Mouse (Mus musculus) fat pad, adult 2 months (tissue): ENCODE results near the gene Rbms1.
"Not testable (repeated sequence)": the region's sequence is repeated elsewhere in the genome, so short reads cannot be mapped to it uniquely, and the experiment has no call there.

ENCODE experiments used
- DNase-seq: peaks from one replicate; pipeline ENCODE4 v3.0.0-alpha.2; 2011; ENCODE audit warnings: low read depth, low spot score; ENCODE audit errors: extremely low read depth

The Rbms1 gene

DNA sequence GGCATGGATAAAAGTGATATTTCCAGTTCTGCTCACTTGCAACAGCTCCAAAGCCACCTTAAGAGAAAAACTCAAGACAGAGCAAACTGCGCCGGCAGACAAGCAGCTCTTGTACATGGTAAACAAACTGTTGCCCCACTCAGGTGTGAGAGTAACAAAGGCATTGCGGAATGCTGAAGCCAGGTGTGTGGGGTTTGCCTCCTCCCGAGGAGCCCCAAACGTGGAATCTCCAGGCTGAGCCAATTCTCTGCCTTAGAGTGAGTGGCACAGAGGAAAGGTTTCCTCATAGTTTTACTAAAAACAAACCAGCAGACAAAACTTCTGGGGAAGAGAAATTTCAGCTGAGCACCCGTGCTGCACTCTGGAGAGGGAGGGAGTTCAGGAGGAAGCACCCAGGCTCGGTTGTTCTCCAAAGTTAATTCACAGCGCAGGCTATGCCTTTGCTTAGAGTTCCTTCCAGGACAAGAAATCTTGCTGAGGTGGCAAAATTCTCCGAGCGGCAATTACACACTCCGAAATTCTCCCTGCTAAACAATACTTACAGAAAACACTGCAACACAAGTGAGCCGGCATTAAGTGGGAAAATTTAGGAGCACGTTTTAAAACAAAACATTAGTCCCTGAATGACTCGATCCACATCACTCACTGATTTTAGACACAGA, 111.8 kb downstream of the Rbms1 start:
- no peak for DNase-seq

DNA sequence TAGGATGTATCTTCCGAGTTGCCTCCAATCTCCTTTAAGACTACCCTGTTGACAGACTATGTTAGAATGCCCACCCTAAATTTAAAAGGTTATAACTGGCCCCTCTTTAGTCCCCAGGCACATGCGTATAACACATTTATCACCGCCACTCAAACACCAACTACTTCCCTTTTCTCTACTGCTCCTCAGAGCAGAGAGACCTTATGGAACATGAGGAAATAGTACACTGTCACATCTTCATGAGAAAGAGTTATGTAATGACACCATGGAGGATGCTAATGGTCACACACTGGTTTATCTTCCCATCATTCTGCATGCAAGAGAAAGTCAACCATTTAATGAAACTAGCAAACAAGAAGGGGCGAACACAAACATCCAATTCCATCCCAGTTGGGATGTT, 114.5 kb downstream of the Rbms1 start:
- DNase-seq: no peak

DNA sequence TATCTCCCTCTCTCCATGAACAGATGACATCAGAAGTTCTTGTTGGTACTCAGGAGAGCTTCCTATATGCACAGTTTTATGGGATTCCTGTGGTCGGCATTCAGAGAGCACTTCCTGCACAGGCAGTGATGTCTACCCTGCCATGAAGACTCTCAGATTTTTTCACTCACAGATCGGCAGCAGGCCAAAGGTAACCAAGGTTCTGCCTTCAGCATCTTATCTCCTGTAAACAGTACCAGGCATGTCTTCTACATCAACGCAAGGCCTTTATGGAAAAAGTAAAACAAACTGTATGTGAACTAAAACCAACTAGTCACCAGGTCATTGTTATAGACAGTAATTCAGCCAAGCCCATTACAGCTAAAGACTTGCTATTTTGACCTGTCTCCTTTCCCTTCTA, 115.0 kb downstream of the Rbms1 start:
- no peak for DNase-seq

DNA sequence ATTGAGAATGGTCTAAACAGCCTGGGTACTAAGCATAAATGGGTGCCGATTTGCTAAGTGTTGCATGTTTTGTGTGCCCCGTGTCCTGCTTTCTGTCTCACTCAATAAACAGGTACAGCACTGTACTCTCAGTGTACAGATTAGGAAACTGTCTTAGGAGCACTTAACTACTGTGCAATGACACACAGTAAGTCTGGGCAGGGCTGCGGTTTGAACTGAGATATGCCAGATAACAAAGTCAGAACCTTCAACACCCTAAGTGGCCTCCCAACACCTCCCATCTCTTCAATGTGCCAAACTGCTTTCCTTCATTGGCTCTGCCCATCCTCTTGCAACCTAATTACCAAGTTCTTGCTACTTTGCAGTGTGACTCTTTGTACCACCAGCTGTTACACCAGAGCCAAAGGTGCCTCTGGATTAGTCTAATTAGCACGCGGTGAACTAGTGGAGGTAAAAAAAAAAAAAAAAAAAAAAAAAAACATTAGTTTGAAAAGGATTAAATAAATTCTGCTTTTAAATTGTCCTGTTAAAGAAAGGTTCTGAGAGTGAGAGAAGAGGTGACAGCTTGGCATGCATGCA, 117.6 kb downstream of the Rbms1 start:
- no peak for DNase-seq

DNA sequence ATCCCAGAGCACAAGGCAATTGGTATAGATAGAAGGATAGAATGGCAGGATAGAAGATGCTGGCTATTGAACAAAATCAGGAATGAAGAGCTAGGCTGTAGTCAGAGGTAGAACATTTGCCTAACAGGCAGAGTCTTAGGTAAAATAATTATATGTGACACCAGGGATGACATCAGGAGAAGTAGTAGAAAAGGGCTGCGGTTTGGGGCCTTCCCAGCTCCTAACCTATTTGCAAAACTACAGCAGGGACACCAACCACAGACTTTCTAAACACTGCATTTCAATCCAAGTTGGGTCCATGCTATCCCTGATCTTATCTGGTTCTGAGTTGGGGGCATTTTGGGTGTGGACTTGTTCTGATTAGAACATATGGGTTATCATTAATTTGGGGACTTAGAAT, 118.7 kb downstream of the Rbms1 start:
- no peak for DNase-seq

DNA sequence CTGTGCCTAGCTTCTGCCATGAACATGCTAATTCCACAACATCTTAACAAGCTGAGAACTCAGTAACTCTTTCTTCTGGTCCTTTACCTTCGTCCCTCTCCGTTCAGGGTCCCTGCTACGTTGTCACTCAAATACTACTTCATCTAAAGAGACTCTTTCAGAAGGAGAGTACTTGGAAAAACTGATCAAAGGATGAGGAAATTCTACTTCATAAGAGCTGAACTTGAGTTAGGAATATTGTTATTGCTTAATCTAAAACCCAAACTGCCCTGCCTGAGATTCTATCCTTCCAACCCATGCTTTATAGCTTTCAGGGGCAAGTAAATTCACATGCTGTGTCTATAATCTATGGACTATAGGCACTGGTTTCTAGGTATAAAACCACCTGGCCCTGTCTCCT, 119.4 kb downstream of the Rbms1 start:
- DNase-seq: no peak

DNA sequence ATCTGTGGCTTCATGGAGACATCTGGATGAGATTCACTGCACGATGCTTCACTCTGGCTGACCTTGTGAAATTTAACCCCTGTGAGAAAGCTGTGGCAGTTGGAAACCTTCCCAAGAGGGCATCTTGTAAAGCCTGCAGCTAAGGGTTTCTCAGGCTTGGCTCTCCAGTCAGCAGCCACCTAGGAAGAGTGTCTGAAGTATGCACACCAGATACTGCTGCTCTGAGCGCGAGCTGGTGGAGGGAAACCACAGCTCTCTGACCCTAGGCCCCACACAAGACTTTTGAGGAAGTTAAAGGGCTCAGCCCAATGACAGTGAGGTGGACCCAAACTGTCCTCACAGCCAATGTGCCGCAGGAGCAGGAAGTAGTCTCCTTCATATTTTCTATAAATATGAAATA, 120.0 kb downstream of the Rbms1 start:
- DNase-seq: no peak

DNA sequence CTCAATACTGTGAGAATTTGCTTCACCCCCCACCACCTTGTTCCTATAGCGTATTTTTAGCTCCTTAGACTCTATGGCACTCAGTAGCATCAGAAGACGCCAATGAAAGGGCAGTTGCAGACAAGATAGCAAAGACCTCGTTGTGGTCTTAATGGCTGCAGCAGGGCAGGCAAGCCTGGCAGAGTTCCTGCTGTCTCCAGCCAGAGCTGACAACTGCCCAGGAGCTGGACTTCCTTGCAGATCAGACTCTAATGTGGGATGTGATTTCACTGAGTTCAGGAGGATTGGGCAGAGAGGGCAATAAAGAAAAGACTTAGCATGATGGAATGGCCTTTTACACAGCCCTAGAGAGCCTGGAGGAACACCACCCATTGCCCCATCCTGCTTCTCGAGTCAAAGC, 122.1 kb downstream of the Rbms1 start:
- no peak for DNase-seq

DNA sequence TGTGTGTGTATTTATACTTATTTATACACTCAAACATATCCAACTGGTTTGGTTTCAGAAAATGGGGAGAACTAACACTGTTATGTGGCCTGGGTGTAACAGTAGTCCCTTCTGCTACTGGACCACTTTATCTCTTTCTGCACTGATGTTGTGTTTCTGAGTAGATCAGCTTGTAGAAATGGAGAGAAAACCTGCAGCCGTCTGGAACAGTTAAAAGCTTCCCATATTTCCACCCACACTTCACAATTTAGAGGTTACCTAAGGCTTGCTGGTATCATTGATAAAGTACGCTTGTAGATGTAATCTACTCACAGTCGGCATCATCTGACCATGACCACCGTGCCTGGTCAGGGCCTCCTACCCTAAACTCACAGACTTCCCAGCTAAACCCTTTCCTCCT, 123.5 kb downstream of the Rbms1 start:
- no peak for DNase-seq

DNA sequence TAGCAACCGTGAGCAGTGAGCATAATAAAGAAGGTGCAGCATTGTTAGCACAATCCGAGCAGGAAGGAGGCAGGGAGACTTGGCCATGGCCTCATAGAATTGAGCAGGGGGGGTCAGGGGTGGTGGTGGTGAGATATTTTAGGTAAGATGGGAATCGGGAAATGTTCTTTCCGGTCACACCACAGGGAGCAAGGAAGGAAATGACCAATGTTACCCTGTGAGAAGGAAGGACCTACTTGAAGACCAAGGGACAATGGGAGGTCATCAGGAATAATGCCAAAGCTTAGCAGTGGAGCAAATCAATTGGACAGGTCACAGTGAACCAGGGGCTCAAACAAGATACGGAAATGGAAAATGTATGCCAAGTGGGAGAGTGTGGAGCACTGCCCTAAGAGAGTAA, 124.1 kb downstream of the Rbms1 start:
- no peak for DNase-seq

DNA sequence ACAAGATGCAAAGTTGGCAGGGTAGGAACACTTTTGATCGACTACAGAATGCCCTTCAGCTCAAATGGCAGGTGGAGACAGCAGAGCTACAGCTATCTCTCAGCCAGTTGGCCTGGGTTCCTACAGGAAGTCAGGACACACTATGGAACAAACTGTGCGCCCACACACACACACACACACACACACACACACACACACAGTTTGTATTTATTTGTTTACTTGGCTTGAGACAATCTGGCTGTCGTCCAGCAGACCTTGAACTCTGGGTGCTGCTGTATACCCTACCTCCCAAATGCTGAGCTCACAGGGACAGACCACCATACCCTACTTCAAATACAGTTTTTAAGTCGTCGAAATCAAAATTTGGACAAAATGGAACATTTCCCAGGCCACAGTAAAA, 125.4 kb downstream of the Rbms1 start:
- no peak for DNase-seq

DNA sequence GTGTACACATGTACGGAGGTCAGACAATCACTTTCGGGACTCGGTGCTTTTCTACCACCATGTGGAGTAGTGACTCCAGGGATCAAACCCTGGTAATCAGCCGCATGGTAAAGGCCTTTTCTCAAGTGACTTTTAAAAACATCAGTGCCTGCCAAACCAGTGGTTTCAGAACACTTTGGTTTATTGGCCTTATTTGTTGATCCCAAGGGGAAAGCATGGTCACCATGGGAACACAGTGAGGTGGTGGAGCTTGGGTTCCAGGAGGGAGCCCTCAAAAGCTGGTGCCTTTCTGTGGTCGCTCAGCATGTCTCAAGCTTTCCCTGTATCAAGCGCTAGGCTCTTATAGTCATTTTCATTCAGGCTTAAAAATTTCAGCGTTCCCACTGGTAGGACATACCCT, 126.8 kb downstream of the Rbms1 start:
- DNase-seq: no peak

DNA sequence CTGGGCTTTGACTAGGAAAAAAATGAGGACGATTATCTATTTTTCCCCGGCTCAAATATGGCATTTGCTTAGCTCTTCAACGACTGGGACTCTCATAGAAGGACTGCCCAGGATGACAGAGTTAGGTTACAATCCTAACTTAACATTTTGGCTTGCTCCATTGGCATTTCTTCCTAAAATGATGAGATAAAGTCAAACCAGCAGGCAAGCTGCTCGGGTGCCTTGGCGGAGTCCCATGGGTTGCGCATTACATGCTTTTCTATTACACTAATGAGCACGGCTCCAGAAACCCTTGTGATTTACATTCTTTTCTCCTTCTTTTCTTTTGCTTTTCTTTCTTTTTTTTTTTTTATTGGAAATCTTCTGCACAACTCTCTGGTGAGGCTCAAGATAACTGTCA, 128.7 kb downstream of the Rbms1 start:
- DNase-seq: no peak

DNA sequence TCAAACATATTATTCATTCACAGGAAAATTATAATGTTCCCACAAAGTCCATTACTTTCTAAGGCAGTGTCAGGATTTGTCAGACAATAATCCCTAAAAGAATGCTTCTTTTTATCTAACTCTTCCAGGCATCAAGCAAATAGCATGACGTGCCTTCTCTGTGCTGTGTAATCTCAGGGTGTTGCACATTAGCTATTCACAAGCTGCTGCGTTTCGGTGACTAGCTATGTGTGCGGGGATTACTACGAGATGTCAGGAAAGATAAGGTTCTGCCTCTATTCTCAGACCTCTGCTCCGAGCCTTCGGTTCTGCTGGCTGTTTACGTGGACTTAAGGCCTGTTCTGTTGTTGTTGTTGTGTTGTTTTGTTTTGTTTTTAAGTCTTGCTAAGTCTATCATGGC, 130.7 kb downstream of the Rbms1 start:
- no peak for DNase-seq

DNA sequence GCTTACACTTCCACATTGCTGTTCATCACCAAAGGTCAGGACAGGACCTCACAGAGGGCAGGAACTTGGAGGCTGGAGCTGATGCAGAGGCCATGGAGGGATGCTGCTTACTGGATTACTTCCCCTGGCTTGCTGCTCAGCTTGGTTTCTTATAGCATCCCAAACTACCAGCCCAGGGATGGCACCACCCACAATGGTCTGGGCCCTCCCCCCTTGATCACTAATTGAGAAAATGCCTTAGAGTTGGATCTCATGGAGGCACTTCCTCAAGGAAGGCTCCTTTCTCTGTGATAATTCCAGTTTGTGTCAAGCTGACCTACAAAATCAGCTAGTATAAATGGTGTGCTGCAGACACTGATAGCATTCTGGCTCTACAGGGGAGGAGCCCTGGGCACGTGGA, 132.5 kb downstream of the Rbms1 start:
- DNase-seq: not testable (repeated sequence)

DNA sequence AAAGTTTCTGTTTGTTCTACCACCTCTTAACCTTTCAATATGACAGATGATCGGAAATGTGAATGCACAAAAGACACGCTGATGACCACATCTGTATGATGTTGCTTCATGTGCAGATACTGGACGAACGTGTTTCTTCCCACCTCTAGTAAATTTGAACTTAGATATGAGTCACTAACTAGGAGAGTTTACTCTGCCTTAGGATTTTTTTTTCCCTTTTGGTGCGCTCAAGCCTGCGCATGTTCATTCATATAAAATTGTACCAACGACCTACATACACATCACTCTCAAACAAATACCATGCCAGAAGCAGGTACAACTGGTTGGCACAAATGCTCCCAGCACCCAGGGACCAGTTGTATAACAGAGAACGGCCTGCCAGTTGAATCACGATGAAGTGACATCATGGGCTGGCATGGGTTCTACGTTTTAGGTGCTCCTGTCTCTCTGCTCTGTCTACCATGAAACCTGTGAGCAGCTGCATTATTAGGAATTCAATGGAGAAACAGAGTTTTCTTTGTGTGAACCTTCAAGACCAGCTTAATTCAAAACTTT, 134.0 kb downstream of the Rbms1 start:
- no peak for DNase-seq

DNA sequence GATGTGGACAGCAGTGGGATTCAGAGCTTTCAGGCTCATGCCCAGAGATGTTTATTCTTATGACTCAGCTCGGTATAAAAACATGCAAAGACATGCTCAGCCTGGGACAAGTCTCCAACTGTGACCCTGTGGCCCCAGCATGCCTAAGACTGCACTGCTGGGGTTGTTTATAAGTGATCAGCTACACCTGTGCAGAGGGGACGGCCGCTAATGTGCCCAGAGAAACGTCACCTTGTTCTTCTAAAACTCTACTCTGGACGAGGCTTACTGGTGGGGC, 135.9 kb downstream of the Rbms1 start:
- DNase-seq: no peak

DNA sequence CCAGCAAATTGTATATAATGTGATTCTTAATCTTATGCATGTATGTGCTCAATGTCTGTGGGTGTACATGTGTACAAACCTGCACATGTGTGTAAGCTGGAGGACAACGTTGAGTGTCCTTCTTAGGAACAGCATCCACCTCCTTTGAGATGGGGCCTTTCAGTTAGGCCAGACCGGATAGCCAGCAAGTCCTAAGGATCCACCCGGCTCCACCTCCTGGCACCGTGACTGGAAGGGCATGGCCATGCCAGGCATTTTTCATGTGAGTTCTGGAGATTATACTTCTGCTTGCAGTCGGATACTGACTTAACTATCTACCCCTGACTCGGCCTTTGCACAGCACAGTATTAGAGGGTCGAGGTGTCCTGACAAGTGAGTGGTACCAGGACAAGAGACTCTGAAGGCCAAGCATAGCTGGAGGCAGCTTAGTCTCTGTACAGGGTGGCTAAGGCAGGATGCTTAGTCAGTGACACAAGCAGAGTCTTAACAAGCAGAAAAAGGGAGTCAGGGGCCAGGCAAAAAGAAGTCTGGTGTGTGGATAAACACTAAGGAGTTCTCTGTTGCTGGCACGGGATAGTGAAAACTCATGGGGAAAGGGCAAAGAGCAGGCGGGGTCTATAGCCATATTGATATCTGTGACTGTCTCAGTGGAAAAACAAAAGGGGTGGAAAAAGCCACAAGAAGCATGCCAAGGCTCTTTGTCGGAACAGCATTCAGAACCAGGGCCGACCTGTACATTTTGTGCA, 136.4 kb downstream of the Rbms1 start:
- no peak for DNase-seq

DNA sequence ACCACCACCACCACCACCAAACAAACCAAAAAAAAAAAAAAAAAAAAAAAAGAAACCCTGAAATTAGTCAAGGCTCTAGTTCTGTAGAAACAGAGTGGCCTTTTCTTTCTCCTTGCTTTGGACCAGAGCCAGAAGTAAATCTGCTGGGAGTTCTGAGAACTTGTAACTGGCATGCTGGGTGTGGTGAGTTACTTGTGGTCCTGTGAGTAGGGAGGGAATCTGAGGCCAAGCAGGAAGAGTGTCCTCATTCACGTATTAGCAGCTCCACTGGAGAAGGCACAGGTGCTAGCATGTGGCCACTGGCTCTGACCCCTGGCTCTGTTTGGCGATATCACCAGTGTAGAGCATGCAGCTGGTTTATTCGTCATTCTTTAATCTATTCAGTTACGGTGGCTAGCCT, 137.3 kb downstream of the Rbms1 start:
- DNase-seq: no peak

DNA sequence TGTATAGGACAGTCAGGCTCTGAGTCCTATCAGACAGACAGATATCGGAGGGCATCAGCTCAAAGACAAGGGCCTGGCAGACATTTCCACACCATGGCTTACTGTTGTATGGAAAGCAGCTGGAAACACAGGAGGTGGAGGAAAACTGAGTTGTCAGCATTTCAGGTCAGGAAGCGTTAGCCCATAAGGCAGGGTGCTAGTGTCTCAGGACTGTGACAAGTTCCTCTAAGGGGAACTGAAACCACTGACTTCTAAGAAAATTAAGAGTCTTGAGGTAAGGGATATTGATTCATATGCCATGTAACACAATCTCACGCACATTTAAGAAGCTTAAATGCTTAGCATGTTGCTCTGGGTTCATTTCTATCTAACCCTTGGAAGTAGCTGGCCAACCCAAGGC, 141.4 kb downstream of the Rbms1 start:
- no peak for DNase-seq

DNA sequence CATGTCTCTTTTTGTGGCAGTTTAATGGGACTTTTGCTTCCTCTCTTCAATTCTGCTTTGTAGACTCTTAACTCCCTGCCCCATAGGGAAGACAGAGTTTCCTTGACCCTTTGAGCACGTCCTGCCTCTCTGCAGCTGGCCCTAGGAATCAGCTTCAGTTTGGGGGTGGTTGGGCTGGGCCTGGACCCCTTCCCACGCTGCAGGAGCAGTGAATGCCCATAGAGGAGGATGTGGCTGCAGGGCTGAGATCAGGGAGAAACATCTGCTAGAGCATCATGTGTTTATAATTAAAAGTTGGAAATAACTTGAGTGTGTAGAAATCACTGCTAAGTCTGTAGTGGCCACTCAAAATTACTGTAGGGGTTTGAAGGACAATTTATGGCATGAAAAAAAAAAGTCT, 144.4 kb downstream of the Rbms1 start:
- DNase-seq: no peak

DNA sequence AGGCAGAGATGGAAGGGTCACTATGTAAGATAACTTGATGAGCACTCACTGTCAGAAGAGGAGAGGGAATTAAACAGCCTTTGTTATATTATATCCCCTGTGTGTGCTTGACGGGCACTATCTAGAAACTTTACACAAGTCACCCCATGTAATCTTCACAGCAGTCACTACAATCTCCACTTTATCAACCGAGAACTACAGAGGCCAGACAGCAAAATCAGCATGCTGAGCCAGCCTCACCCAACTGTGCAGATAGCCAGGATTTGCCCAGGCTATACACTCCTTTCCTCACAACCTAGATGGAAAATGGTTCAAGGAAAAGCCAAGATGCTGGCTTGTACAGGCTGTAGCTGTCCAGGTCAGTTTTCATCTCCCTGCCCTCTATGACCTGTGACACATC, 146.7 kb downstream of the Rbms1 start:
- no peak for DNase-seq

DNA sequence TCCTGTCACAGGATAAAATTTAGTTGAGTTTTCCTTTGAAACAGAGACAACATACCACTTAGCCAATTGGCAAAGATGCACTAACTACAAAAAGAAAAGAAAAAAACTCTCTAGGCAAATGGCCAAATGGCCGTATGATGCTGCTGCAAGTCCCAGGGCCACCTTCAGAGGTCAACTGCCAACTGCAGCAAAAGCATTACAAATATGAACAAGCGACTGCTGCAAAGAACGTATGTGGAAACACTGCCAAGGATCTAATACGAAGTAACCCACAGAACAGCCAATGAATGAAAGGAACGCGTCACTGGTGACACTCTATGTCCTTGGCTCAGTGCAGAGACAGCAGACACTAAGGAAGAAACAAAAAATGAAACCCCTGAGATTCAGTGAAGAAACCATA, 148.2 kb downstream of the Rbms1 start:
- no peak for DNase-seq
